Mouse (Mus musculus): ENCODE results near the gene Sh2b3.
"Not testable (repeated sequence)": the region's sequence is repeated elsewhere in the genome, so short reads cannot be mapped to it uniquely, and the experiment has no call there.

Gene Sh2b3

DNA sequence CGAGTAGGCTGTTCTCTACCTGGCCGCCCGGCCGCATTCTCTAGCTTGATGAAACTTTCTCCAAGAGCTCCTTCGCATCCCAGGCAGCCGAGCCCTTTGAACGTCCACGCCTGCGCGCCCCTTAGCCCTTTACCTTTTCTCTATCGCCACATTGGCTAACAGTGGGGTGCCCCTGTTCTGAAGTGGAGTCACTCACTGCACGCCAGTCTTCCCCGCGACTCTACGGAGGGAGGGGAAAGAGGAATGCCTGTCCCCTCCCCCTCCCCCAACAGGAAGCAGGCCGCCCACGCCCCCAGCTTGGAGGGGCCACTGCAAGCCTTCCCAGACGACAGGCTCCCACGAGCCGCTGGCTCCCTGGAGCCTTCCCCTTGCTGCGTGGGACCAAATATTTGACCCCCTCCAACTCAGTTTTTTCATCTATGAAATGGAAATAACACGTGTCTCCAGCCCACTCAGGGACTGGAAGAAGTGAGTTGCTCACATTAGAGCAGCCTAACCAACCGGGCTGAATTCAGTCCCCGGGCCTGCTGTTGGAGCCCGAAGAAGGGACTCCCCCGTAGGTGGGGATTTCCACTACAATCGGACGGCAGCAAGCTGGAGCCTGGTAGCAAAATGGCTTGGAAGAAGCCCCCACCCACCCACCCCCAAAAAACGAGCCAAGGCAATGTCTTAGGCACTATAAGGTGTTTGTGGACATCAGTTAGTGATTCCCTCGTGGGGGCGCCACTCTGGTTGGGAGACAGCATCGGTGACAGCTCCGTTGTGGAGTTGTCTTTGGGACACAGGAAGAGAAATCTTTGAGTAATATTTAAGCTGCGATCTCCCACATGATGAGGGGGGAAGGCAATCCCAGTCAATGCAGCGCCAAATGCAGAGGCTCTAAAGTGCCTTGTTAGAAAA, at the start of gene Sh2b3:
TSS of gene Sh2b3 (minus strand) at position 206 of the 900 bp plus-strand sequence.
- no peak for DNase-seq (ENCODE audit: low spot score)

DNA sequence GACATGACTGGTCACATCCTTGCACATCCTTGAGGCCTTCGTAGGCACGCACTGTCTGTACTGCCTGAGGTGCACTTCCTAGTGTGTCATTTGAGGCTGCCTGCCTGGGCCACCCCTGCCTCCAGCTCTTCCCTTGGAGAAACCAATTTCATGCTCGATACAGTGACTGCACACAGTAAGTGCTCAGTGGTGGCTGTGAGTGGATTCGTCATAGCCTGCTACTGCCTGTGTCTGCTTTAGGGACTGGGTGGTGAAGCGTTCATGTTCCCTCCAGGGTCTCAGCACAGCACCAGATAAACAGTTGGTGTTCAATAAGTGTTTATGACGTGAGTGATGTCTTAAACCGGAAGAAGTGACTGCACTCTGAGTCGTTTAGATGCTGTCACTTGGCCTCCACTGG, 45.9 kb upstream of the Sh2b3 start:
- no peak for DNase-seq (ENCODE audit: low spot score)

DNA sequence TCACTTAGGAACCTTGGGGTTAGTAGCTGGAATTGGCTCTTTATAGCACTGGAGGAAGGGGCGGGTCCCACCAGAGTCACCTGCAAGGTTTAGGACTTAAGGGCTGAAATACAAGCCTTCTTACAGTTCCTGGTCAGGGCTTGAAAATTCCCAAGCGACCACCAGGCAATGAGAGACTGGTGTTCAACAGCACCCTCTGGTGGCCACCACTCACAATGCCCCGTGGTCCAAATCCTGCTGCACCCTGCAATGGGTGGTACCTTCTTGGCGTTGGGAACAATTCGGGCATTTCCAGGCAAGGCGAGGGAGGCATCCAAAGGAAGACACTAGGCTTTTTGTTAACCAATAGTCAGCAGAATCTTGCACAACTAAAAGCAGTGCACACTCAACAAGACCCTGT, 41.8 kb upstream of the Sh2b3 start:
- no peak for DNase-seq (ENCODE audit: low spot score)

DNA sequence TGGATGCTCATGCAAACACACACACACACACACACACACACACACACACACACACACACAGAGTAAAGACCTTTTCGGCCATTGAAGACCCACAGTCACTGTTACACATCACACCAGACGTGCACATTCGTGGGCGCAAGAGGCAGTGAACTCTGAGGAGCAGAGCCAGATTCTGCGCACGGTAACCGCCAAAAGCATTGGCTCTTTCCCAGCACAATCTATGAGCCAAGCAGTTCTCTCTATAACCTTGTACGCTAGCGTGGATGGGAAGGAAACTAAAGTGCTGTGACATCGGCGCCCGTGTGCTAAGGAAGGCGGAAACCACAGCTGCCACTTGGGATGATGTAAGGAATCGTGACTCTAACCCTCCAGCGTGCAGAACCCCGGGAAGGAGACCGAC, 41.3 kb upstream of the Sh2b3 start:
- DNase-seq (ENCODE audit: low spot score), result no peak

DNA sequence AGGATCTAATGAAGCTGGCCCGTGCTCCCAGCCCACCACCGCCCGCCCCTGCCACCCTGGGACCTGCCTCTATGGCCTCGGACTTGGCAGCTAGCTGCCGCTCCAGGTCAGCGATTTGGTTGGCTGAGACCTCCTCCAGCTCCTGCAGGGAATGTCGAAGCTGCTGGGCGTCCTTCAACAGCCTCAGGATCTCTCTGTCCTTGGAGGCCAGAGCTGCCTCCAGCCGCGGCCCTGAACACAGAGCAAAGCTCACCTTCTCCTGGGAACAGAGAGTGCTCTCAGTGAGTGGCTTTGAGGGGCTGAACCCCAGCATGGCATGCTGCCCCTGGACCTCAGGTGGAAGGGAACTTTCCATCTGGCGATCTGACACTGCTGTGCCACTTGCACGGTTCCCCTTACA, 39.5 kb upstream of the Sh2b3 start:
- no peak for DNase-seq (ENCODE audit: low spot score)

DNA sequence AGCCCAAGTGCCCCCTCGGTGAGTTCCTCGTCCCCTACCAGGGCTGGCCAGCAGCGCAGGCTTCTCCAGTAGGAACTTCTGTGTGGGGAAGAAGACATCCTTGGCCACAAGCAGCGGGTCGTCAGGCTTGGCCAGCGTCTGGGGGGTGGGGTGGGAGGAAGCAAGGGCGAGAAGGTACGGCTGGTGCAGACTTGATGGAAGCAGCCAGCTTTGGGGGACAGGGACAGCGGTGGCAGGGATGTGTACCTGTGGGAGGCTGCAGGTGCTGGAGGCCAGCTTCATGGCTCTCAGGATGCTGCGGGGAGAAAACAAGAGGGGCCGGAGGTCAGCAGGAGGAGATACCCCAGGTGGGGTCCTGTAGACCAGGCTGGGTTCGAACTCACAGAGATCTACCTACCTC, 37.6 kb upstream of the Sh2b3 start:
- DNase-seq (ENCODE audit: low spot score), result no peak

DNA sequence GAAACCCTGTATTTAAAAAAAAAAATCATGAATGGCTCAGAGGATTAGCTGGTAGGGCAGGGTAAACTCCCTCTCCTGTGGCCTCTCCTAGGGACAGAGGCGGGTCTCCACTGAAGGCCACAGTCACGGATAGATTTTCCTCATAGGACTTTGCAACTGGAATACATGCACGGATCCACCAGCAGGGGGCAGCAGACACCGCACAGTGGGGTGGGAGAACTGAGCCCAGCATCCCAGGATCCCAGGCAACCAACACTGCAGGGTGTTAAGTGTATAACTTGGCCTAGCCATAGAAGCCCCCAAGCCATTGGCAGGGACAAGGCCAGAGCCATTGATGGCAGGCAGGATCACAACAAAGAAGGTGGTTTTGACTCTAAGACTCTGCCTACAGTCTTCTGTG, 34.7 kb upstream of the Sh2b3 start:
- no peak for DNase-seq (ENCODE audit: low spot score)

DNA sequence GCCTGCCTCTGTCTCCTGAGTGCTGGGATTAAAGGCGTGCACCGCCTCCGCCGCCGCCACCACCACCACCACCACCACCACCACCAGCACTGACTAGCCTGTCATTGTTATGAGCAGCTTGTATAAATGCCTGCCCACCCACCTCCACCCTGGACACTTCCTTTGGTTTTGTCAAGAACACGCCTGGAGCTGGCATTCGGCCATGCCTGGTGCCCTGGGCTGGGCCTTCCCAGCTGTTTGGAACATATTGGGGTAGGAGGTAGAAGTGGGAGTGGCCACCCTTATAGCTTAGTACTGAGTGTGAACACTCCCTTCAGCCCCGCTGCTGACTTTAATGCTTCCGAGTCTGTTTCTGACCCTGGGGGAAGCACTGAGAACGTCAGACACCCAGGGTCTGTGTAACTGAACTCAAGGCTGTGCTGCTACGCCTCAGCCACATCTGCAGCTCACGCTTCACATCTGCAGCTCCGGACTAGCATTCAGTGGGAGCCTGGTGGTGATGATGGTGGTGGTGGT, 34.1 kb upstream of the Sh2b3 start:
- no peak for DNase-seq (ENCODE audit: low spot score)

DNA sequence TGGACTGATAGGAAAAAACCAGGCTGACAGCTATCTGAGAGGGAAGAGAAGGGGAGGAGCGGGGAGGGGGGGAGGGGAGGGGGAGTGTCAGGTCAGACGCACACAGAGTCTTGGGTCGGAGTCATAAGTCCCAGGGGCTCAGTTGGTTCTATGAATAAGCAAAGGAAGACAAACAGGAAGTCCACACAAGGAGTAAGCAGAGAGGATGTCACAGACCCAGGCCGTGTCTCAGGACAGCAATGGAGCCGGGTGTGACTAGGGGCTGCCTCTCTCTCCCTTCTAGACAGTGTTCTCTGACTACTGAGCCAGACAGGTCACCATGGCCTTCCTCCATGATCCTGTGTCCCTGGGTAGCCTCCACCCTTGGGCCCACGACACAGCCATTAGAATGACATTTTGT, 33.4 kb upstream of the Sh2b3 start:
- no peak for DNase-seq (ENCODE audit: low spot score)

DNA sequence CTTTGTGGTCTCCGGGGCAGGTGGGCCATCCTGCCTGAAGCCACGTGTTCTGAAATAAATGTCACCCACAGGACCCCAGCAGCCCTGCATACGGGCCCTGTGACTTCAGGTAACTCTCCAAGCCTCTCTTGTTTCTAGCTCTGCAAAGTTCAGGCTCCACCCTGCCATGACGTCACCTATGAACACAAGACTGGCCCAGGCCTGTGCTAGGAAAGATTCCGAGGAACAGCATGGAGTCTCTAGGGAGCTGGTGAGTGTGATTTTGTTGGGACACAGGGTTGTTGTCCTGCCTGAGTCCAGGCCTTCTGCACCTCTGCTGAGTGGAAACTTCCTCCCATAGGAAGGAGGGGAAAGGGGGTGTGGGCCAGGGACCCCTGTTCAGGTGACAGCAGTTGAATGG, 30.5 kb upstream of the Sh2b3 start:
- no peak for DNase-seq (ENCODE audit: low spot score)

DNA sequence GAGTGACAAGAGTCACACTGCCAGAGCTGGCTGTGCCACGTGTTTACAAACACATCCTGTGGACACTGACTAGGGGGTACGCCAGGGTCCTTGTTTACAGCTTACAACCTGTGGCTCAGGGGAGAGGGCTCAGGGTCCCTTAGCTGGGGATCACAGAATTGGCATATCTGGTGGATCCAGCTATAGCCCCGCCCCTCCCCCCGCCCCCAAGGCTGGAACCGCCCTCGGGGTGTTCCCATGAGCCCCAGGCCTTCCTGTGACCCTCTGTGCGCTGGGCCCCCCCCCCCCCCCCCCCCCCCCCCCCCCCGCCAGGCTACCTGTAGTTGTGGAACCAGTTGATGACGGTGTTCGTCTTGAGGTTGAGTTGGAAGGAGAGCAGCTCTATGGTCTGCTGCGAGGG, 26.9 kb upstream of the Sh2b3 start:
- DNase-seq (ENCODE audit: low spot score), result no peak

DNA sequence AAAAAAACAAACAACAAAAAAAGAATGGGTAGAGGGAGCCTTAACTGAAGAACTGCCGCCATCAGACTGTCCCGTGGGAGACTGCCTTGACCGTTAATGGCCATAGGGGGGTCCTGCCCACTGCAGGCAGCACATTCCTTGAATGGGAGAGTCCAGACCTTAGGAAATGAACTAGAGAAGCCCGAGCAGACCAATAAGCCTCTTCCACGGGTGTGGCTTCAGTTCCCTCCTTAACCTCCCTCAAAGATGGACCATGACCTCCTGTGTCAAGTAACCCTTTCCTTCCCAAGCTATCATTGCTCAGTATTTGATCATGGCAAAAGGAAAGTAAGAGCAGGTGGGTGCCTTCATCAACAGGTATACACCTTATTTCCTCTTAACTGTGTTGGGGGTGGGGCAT, 24.5 kb upstream of the Sh2b3 start:
- DNase-seq (ENCODE audit: low spot score), result no peak

DNA sequence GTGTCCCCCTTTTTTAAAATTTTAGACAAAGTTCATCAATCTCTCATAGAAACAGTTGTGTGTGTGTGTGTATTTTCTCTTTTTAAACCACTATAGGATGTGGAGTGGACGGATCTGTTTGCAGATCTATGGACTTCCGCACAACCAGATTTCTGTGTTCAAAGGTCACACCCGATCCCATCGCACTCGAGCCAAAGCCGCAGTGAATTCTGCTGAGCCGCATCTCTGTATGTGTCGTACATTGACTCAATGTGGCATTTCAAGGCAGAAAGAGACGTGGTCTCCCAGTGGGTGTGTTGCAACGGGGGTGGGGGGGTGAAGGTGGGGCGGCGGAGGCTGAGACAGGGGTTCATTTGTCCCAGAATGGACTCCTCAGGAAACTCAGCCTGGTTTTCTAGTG, 21.0 kb upstream of the Sh2b3 start:
- DNase-seq (ENCODE audit: low spot score), result no peak

DNA sequence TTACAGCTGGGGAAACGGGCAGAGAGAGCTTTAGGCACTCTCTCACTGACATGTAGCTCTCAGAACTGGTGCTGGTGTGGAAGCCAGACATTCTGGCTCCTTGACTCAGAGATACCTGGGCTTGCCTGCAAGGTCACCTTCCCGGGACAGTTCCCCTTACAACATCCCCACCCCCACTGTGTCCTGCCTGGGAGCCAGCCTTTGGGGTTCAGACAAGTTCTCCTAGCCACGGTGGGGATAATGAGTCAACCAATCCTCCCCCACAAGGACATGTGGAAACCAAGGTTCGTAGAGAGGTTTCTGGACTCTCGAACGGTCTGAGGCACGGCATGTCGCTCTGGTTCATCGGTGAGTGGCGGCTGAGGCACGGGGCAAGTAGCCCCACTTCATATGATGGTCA, 19.3 kb upstream of the Sh2b3 start:
- no peak for DNase-seq (ENCODE audit: low spot score)

DNA sequence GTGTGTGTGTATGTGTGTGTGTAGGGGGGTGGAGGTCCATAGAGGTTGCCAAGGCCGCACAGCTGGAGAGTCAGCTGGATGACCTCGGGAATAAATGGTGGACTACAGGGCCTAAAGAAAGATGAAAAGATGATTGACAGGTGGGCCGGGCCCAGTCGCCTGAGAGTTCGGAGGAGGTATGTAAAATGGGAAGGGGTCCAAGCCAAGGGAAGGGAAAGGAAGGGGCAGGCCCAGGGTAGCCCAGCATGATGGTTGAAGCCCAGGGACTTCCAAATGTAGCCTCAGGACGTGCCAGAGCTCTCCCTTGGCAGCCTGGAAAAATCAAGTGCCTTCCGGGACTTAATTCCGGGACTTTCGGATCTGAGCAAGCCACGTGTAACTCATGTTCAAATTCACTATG, 17.3 kb upstream of the Sh2b3 start:
- DNase-seq (ENCODE audit: low spot score), result no peak

DNA sequence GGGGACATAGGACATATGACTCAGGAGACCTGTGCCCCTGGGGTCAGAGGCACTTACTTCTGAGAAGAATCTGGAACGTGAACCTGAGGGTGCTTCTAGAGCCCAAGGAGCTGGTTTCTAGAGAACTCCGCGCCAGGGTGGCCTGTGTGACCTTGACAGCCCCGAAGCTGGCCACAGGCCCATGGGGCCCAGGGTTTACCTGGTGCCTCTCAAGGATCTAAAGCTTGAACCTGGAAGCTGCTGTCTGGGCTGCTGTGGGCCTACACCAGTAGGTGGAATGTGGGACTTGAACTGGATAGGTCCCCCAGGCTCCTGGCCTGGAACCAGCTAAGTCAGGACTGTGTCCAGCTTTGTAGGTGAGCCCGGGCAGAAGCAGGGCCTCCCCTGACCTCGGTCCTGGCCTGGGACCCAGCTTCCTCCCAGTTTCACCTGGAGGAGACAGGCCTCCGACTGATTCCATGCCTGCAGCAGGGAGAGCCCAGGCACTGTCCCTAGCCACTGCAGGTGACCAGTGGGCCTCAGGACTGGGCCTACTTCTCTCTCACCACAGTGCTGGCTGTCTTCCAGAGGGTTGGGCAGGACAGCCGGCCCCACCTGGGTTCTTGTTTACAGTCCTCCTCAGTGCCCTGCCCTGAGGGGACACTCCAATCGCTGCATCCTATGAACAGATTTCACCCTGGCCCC, 16.1 kb upstream of the Sh2b3 start:
- no peak for DNase-seq (ENCODE audit: low spot score)

DNA sequence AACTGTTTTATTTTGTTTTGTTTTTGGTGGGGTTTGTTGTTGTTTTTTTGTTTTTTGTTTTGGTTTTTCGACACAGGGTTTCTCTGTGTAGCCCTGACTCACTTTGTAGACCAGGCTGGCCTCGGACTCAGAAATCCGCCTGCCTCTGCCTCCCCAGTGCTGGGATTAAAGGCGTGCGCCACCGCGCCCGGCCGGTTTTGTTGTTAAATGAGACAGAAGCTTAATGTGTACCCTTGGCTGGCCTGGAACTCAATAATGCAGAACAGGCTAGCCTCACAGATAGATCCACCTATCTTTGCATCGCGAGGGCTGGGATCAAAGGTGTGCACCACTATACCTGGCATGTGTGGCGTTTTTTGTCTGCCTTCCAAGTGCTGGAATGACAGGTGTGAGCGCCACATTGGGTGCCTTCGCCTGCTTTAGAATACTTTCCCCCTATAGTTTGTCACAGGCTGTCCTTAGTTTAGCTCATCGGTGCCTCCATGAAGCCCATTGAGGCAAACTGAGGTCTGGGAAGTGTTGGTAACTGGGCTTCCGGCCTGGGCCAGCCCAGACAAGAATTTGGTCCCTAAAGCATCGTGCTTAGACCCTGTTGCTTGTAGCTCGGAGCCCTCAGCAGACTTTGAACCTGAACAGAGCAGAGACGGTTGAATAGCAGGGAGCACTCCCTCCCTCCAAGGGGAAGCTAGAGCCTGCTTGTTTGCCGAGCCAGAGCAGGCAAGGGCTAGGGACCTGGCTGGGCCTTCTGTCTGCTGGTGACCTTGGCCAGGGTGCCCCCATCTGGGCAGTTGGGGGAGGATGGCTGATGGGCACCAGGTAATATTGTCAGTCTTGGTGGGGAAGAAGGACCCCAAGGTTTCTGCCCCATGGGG, 12.3 kb upstream of the Sh2b3 start:
- no peak for DNase-seq (ENCODE audit: low spot score)

DNA sequence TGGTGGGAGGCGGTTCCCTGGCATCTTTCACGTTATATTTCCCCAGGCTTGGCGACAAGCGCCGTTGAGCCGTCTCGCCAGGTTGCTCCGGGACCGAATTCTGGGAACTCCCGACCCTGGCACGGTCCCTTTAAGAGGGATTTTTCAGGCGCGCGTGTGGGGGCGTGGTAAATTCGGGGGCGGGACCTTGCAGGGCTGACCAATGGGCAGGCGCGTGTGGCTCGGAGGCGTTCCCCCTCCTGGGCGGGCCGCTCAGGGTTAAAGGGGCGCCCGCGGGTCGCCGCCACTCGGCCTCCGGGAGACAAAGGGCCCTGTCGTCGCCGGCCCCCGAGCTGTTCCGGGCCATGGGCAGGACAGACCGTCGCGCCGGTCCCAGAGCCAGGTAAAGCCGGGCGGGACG, 11.3 kb upstream of the Sh2b3 start, which contains the start of gene Pheta1:
TSS of gene Pheta1 (plus strand) at position 242 of the 400 bp plus-strand sequence.
- DNase-seq (ENCODE audit: low spot score), result peak; percentile 79

DNA sequence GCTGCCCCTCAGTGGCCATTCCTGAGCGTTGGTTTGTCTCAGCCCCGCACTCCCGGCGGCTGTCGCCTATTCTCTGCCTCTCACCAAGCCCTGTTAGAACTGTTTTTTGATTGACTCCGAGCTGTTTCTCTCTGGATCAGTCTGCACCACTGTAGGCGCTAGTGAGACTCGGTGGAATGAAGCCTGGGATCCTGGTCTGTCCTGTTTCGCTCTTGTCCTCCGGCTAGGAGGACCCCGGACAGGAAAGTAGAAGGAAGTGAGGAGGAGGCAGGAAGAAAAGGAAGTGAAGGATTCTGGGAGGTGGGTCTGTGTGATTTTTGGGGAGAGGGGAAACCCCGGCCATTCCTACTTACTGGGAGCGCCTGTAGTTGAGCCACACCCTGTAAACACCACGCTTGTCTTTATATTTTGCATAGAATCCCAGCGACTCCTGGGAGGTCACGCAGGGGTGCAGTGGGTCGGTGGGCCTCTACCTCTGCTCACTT, 10.6 kb upstream of the Sh2b3 start:
- no peak for DNase-seq (ENCODE audit: low spot score)

DNA sequence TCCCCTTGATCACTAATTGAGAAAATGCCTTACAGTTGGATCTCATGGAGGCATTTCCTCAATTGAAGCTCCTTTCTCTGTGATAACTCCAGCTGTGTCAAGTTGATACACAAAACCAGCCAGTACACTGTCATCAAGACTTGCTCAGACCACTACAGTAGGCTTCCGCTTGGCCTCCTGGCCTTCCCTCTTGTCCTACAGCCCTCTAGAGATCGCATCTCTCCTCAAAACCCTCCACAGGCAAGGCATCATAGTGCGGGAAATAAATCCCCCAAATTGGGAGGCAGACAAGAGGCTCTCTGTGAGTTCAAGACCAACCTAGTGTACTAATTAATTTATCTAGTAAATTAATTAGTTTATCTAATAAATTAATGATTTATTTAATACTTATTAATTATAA, 9.8 kb upstream of the Sh2b3 start:
- not testable (repeated sequence) for DNase-seq (ENCODE audit: low spot score)

DNA sequence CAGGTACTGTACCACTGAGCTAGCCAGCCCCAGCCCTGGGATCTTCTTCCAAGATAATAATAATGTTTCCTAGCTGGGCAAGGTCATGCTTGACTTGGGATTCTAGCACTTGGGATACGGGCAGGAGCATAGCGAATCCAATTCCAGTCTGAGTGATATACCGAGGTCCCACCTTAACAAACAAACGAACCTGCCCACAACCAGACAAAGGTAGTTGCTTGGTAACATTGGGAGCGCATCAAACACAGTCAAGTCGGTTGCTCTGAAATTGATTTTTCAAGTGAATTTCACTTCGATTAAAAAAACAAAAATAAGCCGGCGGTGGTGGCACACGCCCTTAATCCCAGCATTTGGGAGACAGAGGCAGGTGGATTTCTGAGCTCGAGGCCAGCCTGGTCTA, 8.9 kb upstream of the Sh2b3 start:
- DNase-seq (ENCODE audit: low spot score), result no peak

DNA sequence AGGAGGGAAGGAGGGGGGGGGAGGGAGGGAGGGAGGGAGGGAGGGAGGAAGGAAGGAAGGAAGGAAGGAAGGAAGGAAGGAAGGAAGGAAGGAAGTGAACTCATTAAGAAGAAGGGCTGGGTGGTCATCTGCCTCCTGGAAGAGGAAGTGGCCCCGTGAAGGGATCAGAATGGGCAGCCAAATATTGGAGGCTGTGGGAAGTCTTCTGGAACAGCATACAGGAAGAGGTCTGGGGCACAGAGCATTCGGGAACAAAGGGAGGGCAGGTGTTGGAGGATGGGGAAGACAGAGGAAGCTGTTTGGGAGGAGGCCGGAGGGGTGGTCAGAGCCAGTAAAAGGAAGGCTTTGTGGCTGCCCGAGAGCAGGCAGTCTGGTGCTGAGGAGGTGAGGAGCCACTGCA, 7.9 kb upstream of the Sh2b3 start:
- DNase-seq (ENCODE audit: low spot score), result no peak

Measured in layer of hippocampus, adult 9-10 months (tissue).